Mouse (Mus musculus): ENCODE measurements around the gene Gm49661. TPM values are rescaled to one million over a fixed set of nuclear protein-coding genes. Genes with fewer than 3 reads are reported as not detected.

The Gm49661 gene
- polyA plus RNA-seq, 1 experiment from 2014 or later: not detected

DNA sequence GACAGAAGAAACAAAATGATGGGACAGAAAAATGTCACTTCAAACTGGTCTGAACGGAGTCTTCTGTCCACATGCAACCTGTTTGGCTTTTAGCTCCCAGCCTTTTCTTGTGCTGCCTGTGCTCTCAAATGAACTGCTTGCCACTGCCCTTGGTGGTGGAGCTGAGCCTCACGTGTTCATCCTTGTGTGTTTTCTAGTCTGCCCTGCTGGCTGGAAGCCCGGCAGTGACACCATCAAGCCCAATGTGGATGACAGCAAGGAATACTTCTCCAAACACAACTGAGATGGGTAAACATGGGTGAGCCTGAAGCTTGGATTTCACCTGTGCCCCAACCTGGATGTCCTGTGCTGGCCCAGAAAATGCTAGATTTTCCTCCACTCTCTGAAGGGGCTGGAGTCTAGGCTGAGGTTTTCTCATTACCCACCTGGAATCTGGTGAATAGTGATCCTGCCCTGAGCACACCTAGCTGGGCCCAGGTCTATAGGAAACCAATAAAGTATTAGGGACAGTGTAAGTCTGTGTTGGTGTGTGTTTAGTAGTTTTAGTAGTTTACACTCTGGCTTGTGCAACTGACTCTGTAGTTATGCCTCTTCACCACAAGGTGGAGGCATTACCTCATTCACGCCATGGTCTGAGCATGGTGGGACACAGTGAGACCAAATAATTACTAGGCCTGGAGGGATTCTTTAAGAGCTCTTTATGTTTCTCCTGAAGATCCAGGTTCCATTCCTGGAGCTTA lies 4.7 kb upstream of the Gm49661 start:
- ATAC-seq (ENCODE audit: low FRiP score, low read depth): 0 out of 2 replicates have a peak, but pooled peaks have one; percentile 12
- H3K4me2 ChIP-seq (replicated peaks): no peak overlapping the region

GRCm38 (mm10) chr8:84973079-84973478 lies 3.8 kb upstream of the Gm49661 start:
- no peak overlapping the region for H3K9ac ChIP-seq
- H3K9me3 ChIP-seq: no peaks in the 10 kb centered on the region
- H3K4me3 ChIP-seq: no peak overlapping the region
- H3K4me2 ChIP-seq (replicated peaks): no peak overlapping the region
- peaks cover 51% of the 10 kb centered on the region for H3K4me1 ChIP-seq
- ATAC-seq (ENCODE audit: low FRiP score, low read depth): no peak
- H3K27me3 ChIP-seq: peaks cover 16% of the 10 kb centered on the region
- no peak overlapping the region for H3K27ac ChIP-seq
- WGBS: 88% methylated on average over 1 of the region's 1 CpGs
- peaks cover 40% of the 10 kb centered on the region for H3K36me3 ChIP-seq

More for the DNA sequence above, 4.7 kb upstream of the Gm49661 start:
- Histone ChIP-seq H3K9me3 (no peaks in the 10 kb centered on the region), H3K4me3 (no peak overlapping the region), H3K36me3 (peaks cover 40% of the 10 kb centered on the region), H3K9ac (no peak overlapping the region), H3K27ac (no peak overlapping the region), H3K27me3 (peaks cover 25% of the 10 kb centered on the region), H3K4me1 (peaks cover 51% of the 10 kb centered on the region)
- 65% methylated on average over 4 of the region's 4 CpGs for WGBS

DNA sequence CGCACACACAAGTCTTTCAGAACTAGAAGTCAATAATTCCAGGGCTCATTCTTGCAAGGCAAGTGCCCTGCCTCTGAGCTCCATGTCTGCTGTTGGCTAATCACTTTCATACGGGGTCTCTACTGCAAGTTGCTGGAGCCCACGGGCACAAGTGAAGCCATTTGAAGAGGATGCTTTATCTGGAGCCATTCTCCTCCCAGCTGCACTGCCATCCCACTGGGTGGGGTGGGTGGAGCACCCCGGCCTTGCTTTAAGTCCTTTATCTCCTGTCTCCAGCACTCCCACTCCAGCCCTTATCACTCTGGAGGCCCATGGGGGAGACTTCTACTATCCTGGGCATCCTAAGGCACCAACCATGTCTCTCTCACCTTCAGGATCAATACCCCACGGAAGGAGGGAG lies 1.7 kb upstream of the Gm49661 start:
- peaks cover 40% of the 10 kb centered on the region for H3K36me3 ChIP-seq
- 61% methylated on average over 5 of the region's 5 CpGs for WGBS
- H3K4me2 ChIP-seq (replicated peaks): peak overlapping the region; percentile 94
- no peak overlapping the region; the same call in 1 of the 2 replicates for H3K27ac ChIP-seq
- peak overlapping the region; percentile 80 for H3K4me3 ChIP-seq
- H3K27me3 ChIP-seq: no peaks in the 10 kb centered on the region
- ATAC-seq (ENCODE audit: low FRiP score, low read depth): no peak
- peaks cover 44% of the 10 kb centered on the region for H3K4me1 ChIP-seq
- H3K9ac ChIP-seq: peak overlapping the region; percentile 93
- H3K9me3 ChIP-seq: no peaks in the 10 kb centered on the region

DNA sequence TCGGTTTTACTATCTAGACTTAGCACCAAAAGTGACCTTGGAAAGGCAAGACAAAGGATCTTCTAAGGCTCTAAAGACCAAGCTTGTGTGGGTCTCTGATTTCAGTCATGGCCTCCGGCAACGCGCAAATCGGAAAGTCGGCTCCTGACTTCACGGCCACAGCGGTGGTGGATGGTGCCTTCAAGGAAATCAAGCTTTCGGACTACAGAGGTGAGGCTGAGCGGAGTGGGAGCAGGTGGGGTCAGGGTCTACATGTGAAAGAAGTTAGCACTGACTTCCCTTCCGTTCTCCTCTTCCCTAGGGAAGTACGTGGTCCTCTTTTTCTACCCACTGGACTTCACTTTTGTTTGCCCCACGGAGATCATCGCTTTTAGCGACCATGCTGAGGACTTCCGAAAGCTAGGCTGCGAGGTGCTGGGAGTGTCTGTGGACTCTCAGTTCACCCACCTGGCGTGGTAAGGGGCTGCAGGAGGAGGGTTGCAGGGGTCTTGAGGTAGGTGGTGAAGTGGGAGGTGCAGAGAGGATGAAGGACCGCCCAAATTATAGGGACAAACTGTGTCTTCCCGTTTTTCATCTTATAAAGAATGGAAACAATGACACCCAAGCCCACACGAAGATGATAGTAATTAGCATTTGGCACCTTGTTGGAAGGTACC lies 1.0 kb upstream of the Gm49661 start:
- Histone ChIP-seq H3K9me3 (no peaks in the 10 kb centered on the region), H3K4me1 (peaks cover 40% of the 10 kb centered on the region), H3K4me3 (peak overlapping the region; percentile 80), H3K36me3 (peaks cover 40% of the 10 kb centered on the region), H3K9ac (peak overlapping the region; percentile 93), H3K27ac (peak overlapping the region; percentile 87), H3K27me3 (no peaks in the 10 kb centered on the region), H3K4me2 (replicated peaks) (peak overlapping the region; percentile 94)
- no peak for ATAC-seq (ENCODE audit: low FRiP score, low read depth)
- 7% methylated on average over 21 of the region's 21 CpGs for WGBS

- H3K9me3 ChIP-seq: no peaks in the 10 kb centered on the region
- H3K27me3 ChIP-seq: no peaks in the 10 kb centered on the region
- H3K4me3 ChIP-seq: peak overlapping the region; percentile 80
- peaks cover 35% of the 10 kb centered on the region for H3K36me3 ChIP-seq
- peaks cover 39% of the 10 kb centered on the region for H3K4me1 ChIP-seq
- peak overlapping the region; percentile 87 for H3K27ac ChIP-seq
- 14% methylated on average over 2 of the region's 2 CpGs for WGBS
- H3K9ac ChIP-seq: peak overlapping the region; percentile 93
- peak overlapping the region; percentile 94 for H3K4me2 ChIP-seq (replicated peaks)
- no peak for ATAC-seq (ENCODE audit: low FRiP score, low read depth)
These were observed 583 bp downstream of the Gm49661 start for GRCm38 (mm10) chr8:84968650-84969049.

DNA sequence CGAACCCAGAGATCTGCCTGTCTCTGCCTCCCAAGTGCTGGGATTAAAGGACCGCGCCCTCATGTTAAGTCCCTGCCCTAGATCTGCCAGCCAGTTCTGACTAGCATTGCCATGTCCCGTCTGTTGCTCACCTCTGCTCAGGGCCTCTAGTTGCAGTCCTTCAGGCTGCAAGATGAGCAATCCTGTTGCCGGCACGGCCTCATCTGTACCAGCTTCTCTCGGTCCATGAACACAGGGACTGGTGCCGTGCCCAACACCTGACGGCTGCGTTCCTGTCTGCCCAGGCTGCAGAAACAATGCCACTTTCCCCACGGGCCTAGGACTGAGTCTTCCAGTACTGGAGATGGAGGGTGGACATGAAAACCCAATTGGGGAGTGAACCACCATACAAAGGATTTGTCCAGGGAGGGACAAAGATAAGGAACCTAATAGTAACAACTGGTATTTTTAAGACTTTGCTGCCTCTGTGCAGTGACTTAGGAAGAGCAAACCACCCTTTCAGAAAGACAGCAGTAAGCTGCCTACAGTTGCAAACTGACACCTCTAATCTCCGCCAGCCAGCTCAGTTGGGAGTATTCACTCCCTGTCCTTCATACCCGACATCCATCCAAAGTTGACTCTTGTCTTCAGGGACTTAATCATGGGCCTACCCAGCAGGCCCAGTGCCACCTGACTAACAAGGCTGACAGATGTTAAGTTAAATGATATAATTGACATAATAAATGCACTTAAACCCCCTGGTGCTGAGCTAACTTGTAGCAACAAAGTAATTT lies 1.5 kb downstream of the Gm49661 start:
- no peak overlapping the region for H3K9ac ChIP-seq
- peaks cover 30% of the 10 kb centered on the region for H3K36me3 ChIP-seq
- WGBS: 94% methylated on average over 13 of the region's 13 CpGs
- H3K4me3 ChIP-seq: no peak overlapping the region
- no peaks in the 10 kb centered on the region for H3K27me3 ChIP-seq
- ATAC-seq (ENCODE audit: low FRiP score, low read depth): no peak
- H3K9me3 ChIP-seq: no peaks in the 10 kb centered on the region
- H3K27ac ChIP-seq: no peak overlapping the region
- no peak overlapping the region for H3K4me2 ChIP-seq (replicated peaks)
- peaks cover 39% of the 10 kb centered on the region for H3K4me1 ChIP-seq

- Histone ChIP-seq H3K27me3 (no peaks in the 10 kb centered on the region), H3K9me3 (no peaks in the 10 kb centered on the region), H3K4me1 (peaks cover 39% of the 10 kb centered on the region), H3K36me3 (peaks cover 24% of the 10 kb centered on the region), H3K9ac (no peak overlapping the region), H3K4me2 (replicated peaks) (peak overlapping the region; percentile 89), H3K27ac (peak overlapping the region; percentile 48; the same call in 1 of the 2 replicates), H3K4me3 (peak overlapping the region; percentile 66)
- no peak for ATAC-seq (ENCODE audit: low FRiP score, low read depth)
- 54% methylated on average over 3 of the region's 3 CpGs for WGBS
These were observed 2.6 kb downstream of the Gm49661 start for GRCm38 (mm10) chr8:84966603-84967002.

GRCm38 (mm10) chr8:84965731-84966291 lies 3.4 kb downstream of the Gm49661 start:
- WGBS: under 1% methylated on average over 41 of the region's 41 CpGs
- peak; percentile 78 for ATAC-seq (ENCODE audit: low FRiP score, low read depth)

GRCm38 (mm10) chr8:84963952-84964351 lies 5.3 kb downstream of the Gm49661 start:
- no peak overlapping the region for H3K4me3 ChIP-seq
- no peak overlapping the region for H3K27ac ChIP-seq
- ATAC-seq (ENCODE audit: low FRiP score, low read depth): no peak
- peaks cover 31% of the 10 kb centered on the region for H3K36me3 ChIP-seq
- 93% methylated on average over 4 of the region's 4 CpGs for WGBS
- no peak overlapping the region for H3K4me2 ChIP-seq (replicated peaks)
- H3K4me1 ChIP-seq: peaks cover 27% of the 10 kb centered on the region
- no peaks in the 10 kb centered on the region for H3K9me3 ChIP-seq
- H3K27me3 ChIP-seq: no peaks in the 10 kb centered on the region
- no peak overlapping the region for H3K9ac ChIP-seq

More at GRCm38 (mm10) chr8:84965731-84966291, 3.4 kb downstream of the Gm49661 start:
- Histone ChIP-seq H3K9ac (peak overlapping the region; percentile 81), H3K27ac (no peak overlapping the region; the same call in 1 of the 2 replicates), H3K9me3 (no peaks in the 10 kb centered on the region), H3K36me3 (peaks cover 22% of the 10 kb centered on the region), H3K4me2 (replicated peaks) (peak overlapping the region; percentile 89), H3K4me3 (peak overlapping the region; percentile 66), H3K4me1 (peaks cover 33% of the 10 kb centered on the region), H3K27me3 (no peaks in the 10 kb centered on the region)

GRCm38 (mm10) chr8:84959811-84960210 lies 9.4 kb downstream of the Gm49661 start:
- H3K9me3 ChIP-seq: no peaks in the 10 kb centered on the region
- H3K4me2 ChIP-seq (replicated peaks): no peak overlapping the region
- no peak overlapping the region for H3K4me3 ChIP-seq
- WGBS: 89% methylated on average over 7 of the region's 7 CpGs
- H3K36me3 ChIP-seq: peaks cover 53% of the 10 kb centered on the region
- H3K27me3 ChIP-seq: no peaks in the 10 kb centered on the region
- peaks cover under 1% of the 10 kb centered on the region; the same call in 1 of the 2 replicates for H3K4me1 ChIP-seq
- no peak overlapping the region for H3K27ac ChIP-seq
- H3K9ac ChIP-seq: no peak overlapping the region
- ATAC-seq (ENCODE audit: low FRiP score, low read depth): no peak

DNA sequence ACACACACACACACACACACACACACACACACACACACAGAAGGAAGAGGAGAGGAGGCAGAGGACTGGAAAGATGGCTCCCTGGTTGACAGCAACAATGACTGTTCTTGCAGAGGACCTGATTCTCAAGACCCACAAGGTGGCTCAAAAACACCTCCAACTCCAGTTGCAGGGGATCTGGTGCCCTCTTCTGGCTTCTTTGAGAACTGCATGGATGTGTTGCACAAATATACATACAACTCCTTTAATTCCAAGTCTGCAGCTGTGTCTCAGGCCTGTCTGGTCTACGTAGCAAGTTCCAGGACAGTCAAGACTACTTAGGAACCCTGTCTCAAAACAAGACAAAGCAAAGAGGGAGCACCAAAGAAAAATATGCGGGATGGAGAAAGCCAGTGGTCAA lies 12.5 kb downstream of the Gm49661 start:
- no peak overlapping the region for H3K4me2 ChIP-seq (replicated peaks)
- no peaks in the 10 kb centered on the region for H3K4me1 ChIP-seq
- peaks cover 39% of the 10 kb centered on the region for H3K36me3 ChIP-seq
- peaks cover 21% of the 10 kb centered on the region for H3K27me3 ChIP-seq
- H3K4me3 ChIP-seq: no peak overlapping the region
- WGBS: 44% methylated on average over 2 of the region's 2 CpGs
- H3K9ac ChIP-seq: no peak overlapping the region
- no peak for ATAC-seq (ENCODE audit: low FRiP score, low read depth)
- no peak overlapping the region for H3K27ac ChIP-seq
- no peaks in the 10 kb centered on the region for H3K9me3 ChIP-seq
